Mouse (Mus musculus): ENCODE measurements around the gene Ttc30a1.
"Not testable (repeated sequence)": the region's sequence is repeated elsewhere in the genome, so short reads cannot be mapped to it uniquely, and the experiment has no call there.

- TF ChIP-seq CTCF, POLR2A (IDR thresholded peaks at IDR 0.05; ENCODE audit: insufficient read depth, low read depth, low read length): not testable (repeated sequence)
Measured at GRCm38 (mm10) chr2:75980933-75981439, 781 bp downstream of the Ttc30a1 start.

All from olfactory bulb, adult 2 months (tissue).